Mouse (Mus musculus) CH12F3 (cell line): ENCODE measurements around the gene Pola2.

Experiments
- in situ Hi-C: fragments of 300-500 bp; cut with MboI; formaldehyde crosslinking; loops from 2 replicates; pipeline ENCODE4 v1.14.3; 2020; ENCODE audit warnings: low sequenced_read_pairs

The Pola2 gene

DNA sequence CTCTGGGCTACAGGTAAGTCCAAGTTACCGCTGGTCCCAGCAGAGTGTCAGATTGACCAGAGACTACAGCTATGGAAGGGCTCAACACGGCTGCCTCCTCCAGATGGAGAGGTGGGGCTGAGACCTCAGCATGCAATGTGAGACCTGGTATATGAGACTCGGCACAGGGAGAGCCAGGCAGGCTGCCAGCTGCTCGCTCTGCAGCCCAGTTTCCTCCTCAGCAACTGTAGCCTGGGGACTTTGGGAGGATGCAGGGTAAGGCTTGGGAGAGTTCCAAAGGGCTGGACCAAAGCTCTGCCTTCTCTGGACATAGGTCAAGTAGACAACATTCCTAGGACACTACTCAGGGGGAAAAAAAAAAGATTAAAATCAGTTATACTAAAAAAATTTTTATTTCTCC, 23.8 kb downstream of the Pola2 start:
- in situ Hi-C loops, result no loop called here

GRCm38 (mm10) chr19:5939715-5940114, 24.3 kb downstream of the Pola2 start:
- in situ Hi-C loops, result no loop called here

DNA sequence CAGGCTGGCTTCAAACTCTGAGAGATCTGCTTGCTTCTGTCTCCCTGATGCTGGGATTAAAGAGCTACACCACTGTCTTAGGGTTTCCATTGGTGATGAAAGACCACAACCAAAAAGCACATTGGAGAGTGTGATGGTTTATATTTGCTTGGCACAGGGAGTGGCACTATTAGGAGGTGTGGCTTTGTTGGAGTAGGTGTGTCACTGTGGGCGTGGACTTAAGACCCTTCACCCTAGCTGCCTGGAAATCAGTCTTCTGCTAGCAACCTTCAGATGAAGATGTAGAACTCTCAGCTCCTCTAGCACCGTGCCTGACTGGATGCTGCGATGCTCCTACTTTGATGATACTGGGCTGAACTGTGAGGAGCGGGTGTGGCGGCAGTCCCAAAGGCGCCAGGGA, 25.5 kb downstream of the Pola2 start:
- in situ Hi-C loops, result no loop called here

GRCm38 (mm10) chr19:5937836-5938406, 26.1 kb downstream of the Pola2 start:
- in situ Hi-C loops, result no loop called here

DNA sequence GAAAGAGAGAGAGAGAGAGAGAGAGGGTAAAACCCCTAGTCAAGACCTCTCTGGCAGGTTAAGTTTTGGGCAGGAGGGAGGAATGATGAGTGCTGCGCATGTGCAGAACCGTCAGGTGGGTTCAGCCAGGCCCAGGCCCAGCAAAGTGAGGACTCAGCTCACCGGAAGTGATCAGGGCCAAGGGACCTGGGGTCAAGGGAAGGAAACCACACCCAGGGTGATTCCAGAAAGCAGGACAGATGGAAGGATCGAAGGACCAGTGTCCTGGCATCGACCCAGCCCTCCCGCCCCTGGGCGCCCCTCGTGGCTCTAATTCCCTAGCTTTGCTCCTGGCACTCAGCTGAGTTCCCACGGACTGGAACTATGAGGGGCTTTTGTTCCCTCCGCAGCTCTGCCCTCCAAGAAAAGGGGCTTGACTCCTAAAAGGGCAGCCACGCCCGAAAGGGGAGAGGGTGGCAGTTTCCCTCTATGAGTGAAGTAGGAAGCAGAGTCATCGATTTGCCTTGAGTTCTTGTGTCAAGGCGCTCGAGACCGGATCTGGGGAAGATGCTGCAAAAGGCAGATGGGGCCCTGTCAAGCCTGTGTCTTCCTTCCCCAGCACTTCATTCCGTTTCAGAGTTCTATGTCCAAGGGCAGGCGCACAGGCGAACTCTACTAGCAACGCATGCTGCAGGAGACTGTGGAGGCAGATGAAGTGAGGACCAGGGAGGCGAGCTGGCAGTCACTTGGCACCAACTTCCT, 26.7 kb downstream of the Pola2 start:
- in situ Hi-C loops, result no loop called here

- in situ Hi-C loops, result no loop called here
Observed at GRCm38 (mm10) chr19:5935691-5936090, 28.3 kb downstream of the Pola2 start.

GRCm38 (mm10) chr19:5935266-5935665, 28.7 kb downstream of the Pola2 start:
- in situ Hi-C loops, result no loop called here

DNA sequence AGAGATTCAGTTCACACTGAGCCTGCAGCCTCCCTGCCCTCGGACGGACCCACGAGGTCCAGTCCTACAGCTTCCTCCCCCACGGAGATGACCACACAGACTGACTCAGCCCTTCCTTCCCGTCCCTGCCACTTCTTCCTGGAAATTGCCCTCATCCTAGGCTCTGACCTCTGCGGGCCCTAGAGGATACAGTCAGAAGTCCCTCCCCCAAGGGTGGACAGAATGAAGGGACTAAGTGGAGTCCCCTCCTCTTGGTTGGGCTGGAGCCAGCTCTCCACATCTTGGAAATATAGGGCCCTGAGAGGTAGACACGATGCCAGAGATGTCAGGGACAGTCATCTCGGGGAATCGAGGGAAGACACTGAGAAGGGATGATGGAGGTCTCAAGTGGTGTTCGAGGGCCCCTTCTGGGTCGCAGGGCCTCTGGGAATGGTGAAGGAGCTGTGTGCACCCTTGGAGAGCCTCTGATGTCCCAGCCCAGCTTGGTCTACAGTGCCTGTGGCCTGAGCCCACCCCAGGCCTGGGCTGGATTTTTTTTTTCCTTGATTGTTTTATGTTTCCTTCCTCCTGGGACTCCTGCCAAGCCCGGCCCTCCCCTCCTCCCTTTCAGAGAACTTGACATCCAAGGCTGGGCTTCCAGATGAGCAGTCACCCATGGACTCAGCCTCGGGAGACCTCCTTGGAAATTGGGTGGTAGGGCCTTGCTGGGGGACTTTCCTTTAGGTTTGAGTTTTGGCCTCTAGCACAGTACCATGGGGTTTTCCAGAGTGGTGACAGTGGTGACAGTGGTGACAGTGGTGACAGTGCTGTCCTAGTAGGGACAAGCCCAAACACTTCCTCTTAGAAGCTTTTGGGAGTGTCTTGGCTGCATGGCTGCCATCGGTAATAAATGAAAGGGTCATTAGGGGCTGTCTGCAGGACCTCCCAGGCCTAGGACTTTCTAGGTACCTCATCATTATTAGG, 34.1 kb downstream of the Pola2 start:
- in situ Hi-C loops, result no loop called here

GRCm38 (mm10) chr19:5928546-5928945, 35.5 kb downstream of the Pola2 start:
- in situ Hi-C loops, result no loop called here

GRCm38 (mm10) chr19:5928104-5928503, 35.9 kb downstream of the Pola2 start:
- in situ Hi-C loops, result no loop called here

DNA sequence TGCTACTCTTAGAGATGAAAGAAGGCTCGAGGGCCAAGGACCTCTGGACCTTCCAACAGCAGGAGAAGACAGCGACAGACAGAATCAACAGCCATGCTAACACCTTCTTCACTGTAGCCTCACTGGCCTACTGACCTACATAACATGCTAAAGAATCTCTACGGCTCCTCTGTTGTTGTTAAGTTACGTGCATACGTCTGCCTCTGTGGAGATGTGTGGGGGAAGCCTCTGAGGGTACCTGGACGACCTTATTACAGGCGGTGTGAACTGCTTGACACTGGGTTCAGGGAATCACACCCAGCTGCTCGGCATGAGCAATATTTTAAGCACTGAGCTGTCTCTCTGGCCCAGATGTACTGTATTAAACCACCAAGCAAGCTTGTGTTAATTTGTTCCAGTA, 36.5 kb downstream of the Pola2 start:
- in situ Hi-C loops, result no loop called here

GRCm38 (mm10) chr19:5927026-5927425, 37.0 kb downstream of the Pola2 start:
- in situ Hi-C loops, result no loop called here

DNA sequence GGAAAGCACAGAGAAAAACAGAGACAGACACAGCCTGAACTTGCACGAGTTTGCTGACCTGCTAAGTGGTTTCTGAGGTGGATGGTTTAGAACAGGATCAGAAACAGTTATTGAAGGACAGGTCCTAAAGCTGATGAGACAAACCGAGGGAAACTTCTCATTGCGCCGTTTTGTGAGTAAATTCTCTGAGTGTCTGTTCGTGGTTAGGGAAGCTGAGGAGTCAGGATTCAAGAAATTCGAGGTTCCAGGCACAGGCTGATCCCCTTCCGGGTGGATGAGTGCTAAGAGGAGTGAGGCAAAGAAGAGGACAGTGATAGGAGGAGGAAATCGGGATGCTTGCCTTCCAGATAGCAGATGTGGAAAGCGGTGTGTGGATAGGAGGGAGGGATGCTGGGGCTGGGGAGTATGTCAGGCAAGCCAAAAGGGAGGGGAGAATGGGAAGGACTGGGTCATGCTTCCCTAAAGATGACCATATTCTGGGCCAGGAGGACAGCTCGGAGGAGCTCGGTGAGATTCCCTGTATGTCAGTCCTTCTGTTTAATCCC, 38.6 kb downstream of the Pola2 start:
- in situ Hi-C loops, result no loop called here

GRCm38 (mm10) chr19:5924713-5925093, 39.3 kb downstream of the Pola2 start, which contains the start of gene Cdc42ep2:
Gene Cdc42ep2 (minus strand): TSS chr19:5924816.
- in situ Hi-C loops, result loop anchor here (5.0 kb wide), 1 partner anchor 33 kb away; no protein-coding TSS in a partner anchor

DNA sequence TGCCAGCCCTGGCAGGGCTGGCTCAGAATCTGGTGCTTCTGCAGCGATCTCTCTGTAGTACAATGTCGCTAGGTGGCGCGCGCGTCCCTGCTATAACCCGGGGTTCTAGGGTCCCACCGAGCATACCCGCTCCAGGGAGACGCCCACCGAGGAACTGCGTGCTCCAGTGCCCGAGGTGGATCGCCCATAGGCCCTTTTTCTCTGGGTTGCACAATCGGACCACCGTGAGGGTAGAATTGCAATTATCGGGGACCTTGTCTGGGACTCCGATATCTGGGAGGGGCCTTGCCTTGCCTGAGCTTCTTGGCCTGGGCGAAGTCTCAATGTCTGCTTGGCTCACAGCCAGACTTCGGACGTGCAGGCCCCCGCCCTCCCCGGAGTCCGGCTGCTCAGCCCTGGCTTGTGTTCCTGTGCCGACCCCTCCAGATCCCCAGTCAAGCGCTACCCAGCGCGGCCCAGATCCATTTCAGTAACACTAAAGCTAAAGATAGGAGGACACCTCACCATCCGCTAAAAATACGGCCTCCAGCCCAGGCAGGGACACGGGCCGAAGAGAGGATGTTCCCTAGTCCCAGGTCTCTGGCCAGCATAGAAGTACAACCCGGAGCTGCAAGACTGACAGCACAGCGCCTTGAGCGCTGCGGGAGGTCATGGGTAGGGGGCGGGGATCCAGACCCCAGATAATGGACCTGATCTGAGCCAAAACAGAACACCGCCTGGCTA, 39.9 kb downstream of the Pola2 start:
- in situ Hi-C loops, result loop anchor here (5.0 kb wide), 1 partner anchor 33 kb away; no protein-coding TSS in a partner anchor

DNA sequence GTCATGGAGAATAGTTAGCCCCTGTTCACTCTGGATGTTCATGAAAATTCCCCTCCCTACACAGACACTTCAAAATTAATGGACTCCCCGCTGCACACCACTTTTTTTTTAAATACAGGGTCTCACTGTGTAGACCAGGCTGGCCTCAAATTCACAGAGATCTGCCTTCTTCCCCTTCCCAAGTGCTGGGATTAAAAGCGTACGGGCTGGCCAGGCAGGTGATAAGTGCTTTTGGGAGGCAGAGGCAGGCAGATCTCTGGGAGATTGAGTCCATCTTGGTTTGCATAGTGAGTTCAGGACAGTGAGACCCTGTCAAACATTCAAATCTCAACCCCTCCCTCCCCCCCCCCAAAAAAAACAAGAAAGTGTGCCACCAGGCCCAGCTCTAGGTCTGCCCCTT, 41.0 kb downstream of the Pola2 start:
- in situ Hi-C loops, result loop anchor here (5.0 kb wide), 1 partner anchor 34 kb away; no protein-coding TSS in a partner anchor

GRCm38 (mm10) chr19:5922119-5922942, 41.7 kb downstream of the Pola2 start:
- in situ Hi-C loops, result loop anchor here (5.0 kb wide), 1 partner anchor 35 kb away; no protein-coding TSS in a partner anchor

- in situ Hi-C loops, result loop anchor here (5.0 kb wide), 1 partner anchor 36 kb away; no protein-coding TSS in a partner anchor
Observed at GRCm38 (mm10) chr19:5921715-5922114, 42.3 kb downstream of the Pola2 start.

DNA sequence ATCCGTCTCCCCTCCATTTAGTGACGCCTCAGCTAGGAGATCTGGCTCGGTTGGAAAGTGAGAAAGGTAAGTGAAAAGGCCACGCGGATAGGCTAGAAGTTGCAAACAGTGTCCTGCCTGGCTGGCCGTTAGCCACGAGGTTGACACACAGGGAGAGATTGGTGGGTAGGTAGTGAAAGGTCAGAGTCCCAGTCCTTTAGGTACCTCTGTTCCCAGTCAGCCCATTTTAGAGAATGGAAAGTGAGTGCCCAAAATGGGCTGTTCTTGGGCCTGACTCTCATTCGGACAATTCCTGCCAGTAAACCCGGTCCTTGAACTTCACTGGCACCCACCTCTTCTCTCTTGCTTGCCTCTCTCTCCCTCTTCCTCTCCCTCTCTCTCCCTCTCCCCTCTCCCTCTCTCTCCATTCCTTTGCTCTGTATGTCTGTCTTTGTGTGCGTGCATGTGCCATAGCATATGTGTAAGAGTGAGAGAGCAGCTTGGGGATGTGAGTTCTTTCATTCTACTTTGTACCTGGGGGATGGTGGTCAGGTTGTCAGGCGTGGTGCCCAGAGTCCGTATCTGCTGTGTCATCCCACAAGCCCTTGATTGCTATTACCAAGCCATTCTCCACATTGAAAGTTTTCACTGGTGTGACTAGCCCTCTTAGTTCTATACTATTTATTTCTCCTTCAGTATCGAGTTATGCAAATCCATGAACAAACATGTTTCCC, 50.8 kb downstream of the Pola2 start, which contains the start of gene Dpf2:
TSS of gene Dpf2 (minus strand) at position 4 of the 713 bp plus-strand sequence.
- in situ Hi-C loops, result no loop called here
